Mouse (Mus musculus) kidney, adult 11 months (tissue): Measurements from ENCODE around the gene Prss29.

ENCODE experiments used
- DNase-seq: peaks from one replicate; pipeline ENCODE4 v3.0.0; 2022

Prss29 gene

DNA sequence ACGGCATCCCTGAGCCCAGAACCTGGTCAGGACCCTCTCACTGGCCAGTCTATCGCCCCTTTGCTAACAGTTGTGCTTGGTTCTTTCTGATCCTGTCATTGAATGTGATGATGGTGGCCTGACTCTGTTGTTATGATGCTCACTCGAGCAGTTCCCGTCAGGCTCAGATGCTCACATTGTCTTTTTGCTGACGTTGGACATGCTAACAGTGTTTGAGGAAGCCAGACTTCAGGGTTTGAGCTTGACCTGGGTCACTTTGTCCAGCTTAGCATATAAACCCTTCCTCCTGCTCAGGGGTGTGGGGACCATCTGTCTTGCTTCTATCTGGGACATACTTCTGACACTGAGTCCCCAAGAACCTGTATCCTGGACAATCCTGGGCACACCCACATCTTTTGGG is at the start of gene Prss29:
Gene Prss29 (plus strand): TSS at position 301 of the 400 bp plus-strand sequence.
- no peak for DNase-seq

DNA sequence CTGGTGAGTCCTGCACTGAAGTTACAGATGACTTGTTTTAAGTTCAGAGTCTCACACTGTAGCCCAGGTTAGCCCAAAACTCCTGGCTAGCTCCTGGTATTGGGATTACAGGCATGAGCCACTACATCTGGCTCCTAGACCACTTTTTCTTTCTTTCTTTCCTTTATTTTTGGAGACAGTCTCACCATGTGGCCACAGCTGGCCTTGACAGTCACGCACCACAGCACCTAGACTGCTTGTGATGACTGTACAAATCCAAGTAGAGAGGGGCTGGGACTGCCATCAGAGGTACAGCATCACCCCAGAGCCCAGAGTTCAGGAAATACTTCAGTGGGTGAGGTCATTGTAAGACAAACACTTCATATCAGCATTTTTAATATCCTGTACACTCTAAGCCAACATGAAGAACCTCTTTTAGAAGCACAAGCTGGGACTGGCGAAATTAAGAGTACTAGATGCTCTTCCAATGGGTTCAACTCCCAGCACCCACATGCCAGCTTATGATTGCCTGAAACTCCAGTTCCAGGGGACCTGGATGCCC is 47.6 kb upstream of the Prss29 start:
- no peak for DNase-seq

DNA sequence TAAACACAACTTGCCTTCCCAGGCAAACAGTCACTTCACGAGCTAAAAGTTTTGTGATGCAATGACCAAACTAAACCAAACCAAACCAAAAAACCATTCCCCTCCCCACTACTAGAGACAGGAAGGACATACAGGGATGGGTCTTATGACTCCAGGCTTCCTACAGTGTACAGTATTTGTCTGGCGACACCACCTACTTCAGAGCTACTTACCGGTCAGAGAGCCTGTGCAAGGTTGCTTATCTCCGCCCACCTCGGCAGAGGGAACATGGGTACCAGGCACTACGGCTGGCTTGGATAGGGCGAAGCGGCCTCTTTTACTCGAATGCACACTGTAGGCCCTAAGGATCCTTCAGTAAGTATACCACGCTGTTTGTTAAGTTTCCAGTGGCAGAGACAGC is 46.1 kb upstream of the Prss29 start:
- DNase-seq: peak; percentile 36

DNA sequence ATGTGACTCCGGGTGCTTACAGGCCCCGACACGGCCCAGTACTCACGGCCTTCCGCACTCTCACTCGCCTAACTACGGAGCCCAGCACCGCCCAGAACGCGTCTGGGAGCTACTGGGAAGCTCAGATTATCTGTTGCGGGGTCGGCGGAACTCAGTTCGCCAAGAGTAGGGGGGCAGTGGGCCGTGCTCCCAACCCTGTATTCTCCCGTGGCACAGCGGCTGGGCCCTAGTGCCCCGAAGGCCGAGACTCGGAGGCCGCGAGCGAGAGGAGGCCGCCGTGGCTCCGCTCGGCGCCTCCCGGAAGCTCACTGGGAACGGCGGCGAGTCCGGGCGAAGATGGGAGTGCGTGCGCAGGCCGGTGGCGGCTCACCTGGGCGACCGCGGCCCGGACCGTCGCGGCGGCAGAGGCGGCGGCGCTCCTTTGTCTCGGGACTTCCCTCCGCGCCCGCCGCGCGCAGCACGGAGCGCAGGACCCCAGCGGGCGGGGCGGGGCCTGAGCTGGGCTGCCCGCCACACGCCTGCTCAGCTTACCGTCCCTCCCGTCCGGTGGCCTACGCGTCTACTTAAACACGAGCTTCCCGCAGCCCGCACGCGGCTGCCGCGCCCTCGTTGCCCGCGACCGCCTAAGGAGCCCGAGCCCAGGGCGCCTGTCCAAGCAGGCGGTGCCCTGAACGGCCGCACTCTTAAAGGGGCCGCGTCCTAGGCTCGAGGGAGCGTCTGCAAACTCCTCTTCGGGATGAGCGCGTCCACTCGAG is 45.3 kb upstream of the Prss29 start:
- peak; percentile 92 for DNase-seq

DNA sequence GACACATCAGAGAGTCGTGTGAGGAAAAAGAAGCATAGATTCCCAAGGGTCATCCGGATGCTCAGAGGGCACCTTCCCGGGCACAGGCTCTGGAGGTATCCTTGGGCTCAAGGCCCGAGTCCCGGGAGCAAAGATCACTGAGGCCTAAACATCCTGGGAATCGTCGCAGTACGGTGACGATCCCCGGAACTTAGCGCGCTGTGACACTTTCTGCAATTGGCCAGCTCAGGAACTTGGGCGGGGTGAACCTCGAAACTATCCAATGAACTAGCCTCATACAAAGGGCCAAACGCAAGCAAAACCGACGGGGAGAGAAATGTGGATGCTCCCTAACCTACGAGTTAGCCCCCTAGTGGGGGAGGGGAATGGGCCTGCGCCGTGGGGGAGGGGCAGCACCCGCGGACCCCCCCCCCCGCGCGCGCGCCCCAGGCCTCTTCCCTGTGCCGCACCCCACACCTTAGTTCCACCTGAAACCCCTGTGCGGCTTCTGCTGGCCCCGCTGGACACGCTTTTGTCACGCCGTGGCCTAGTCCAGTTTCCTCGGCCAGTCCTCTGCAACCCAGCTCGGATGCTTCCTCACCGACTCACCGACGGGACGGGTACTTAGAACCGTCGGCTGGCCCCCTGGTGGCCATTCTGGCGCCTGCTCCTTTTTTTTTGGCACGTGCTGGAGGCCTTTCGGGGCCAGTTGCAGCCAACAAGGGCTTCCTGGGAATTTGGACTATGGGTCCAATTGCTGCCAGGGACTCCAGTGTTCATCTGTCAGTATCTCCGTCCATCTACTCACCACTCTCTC is 44.5 kb upstream of the Prss29 start:
- peak; percentile 96 for DNase-seq

DNA sequence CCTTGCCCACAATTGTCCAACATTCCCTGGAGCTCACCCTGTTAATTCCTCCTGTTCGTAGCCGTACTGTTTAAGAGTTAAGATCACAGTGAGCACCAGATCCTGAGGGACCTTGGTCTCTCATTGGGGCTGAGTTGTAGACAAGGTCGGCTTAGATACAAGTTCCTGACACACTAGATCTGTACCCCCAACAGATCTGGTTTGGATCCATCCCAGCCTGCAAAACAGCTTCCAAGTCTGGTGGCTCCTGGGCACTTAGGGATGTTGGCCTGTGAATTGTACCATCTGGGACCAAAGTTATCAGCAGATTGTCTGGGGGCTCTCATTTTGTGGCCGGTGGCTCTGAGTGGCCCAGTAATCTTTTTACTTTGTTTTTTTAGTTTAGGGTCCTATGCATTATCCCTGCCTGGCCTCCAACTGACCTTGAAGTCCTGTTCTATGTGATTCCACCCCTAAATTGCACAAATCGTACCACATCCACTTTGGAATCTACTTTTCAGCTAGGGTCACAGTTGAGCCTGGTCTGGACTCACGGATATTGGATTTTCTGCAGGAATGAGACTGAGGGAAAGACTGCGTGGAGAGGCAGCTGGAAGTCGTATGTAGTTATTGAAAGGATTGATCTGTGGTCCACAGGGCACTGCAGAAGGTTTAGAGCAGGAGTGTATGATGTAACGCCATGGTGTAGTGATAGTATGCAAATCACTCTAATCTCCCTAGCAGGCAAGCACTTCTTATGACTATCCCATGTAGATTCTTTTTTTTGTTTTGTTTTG is 43.7 kb upstream of the Prss29 start, which contains the start of gene Ube2i:
Gene Ube2i (minus strand): TSS at position 52 of the 776 bp plus-strand sequence.
- DNase-seq: no peak

DNA sequence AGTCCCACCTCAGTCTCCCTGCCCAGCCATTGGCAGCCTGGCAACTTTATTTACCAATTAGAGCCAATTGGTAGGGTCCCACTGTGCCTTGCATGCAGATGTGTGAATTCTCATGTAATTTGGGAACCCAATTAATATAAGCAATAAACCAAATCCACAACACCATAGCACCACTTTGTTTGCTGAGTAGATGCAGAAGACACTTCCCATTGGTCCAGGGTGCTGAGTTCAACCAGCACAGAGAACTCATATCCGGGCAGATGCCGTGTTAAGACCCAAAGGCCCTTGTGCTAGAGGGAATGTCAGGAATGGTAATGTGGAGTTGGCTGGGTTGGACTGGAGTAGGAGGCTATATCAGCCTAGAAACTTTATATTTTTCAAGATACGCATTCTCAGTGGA is 42.6 kb upstream of the Prss29 start:
- no peak for DNase-seq

DNA sequence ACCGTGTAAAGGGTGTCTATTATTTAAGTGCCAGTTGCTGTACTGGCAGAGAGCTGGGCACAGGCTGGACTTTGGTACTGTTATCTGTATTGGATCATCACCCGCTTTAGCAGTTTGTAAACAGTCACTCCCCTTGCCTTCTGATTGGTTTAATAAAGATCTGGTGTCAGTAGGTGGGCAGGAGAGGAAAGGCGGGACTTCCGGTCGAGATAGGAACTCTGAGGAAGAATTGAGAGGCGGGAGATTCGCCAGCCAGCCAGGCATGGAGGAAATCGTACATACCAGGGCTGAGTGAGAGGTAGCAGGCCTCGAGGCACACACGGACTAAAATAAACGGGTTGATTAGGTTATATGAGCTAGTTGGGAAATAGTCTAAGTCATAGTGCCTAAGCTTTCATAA is 36.3 kb upstream of the Prss29 start:
- DNase-seq: peak; percentile 79

DNA sequence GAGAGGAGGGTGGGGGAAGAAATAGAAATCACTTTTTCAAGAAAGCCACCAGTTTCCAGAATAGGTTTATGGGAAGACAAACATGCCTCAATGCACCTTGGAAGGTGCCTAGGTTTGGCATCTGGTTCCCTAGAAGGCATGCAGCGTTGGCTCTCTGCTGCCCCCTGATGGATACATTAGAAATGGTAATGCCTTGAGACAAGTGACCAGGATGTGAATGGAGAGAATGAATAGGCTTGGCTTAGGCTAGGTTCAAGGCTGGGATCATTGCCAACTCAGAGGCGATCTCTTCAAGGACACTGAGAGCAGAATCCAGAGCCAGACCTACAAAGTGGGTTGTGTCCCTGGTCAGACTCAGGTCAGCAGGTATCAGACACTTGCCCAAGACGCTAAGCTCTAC is 33.4 kb upstream of the Prss29 start:
- DNase-seq: peak; percentile 81

DNA sequence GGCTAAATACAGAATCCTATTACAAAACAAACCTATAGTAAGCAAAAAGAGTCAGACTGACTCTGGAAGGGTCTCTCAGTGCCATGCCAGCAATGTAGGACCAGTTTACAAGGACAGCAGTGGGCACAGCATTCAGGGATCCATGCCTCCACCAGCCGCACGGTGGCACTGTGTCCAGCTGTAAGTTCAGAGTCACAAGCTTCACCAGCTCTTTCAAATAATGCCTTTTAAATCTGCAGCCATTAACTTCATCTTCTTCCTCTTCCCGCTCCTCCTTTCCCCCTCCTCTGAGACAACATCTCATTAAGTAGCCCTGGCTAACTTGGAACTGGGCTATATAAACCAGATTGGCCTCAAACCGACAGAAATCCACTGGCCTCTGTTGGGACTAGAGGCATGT is 29.6 kb upstream of the Prss29 start:
- no peak for DNase-seq

DNA sequence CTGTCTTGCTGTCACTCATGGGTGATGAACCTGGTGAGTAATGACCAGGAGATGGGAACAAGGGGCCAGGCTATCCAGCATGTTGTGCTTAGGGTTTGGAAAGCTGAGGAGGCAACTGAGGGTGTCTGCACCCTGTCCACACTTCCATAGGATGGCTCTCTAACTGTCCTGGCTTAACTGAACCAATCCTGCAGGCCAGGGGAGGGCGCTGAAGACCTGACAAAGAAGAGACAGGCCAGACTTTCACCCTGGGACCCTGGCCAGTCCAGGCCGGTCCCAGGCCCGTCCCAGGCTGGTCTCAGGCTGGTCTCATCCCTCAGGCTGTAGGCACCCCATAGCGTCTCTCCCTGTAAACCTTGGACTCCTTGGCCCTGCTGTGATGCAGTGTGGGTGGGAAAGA is 28.0 kb upstream of the Prss29 start:
- DNase-seq: no peak

DNA sequence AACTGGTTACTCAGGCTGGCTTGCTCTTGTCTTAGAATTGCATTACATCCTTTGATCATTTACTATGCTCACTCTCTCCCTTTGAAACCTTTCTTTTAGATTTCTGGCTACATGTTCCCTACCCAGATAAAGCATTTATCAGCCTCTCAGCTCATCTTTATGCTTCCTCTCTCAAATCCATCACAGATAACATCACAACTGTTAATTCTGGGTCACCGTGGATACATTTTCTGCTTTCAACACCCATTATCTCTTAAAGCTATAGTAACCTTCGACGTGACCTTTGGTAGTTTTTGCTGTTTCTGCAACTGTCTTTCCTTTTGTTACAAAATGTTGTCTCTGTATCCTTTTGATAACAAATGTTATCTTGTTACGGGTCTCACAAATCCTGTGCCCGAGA is 25.0 kb upstream of the Prss29 start:
- DNase-seq: no peak

DNA sequence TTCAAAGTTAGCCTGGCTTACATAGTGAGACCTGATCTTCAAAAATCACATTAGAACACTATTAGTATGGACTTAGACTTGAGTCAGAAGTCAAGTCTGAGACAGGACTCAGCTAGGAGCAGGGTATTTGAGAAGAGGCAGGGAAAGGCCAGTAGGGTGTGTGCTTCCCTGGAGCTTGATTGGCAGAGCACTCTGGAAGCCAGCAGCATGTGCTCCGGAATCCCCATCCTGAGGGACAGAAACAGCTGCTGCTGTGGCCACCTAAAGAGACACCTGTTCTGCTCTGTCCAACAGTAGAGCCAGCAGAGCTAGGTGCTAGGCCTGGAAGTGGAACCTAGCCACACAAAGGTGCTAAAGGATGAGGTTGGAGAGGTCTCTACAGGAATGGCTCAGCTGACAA is 24.3 kb upstream of the Prss29 start:
- DNase-seq: no peak

DNA sequence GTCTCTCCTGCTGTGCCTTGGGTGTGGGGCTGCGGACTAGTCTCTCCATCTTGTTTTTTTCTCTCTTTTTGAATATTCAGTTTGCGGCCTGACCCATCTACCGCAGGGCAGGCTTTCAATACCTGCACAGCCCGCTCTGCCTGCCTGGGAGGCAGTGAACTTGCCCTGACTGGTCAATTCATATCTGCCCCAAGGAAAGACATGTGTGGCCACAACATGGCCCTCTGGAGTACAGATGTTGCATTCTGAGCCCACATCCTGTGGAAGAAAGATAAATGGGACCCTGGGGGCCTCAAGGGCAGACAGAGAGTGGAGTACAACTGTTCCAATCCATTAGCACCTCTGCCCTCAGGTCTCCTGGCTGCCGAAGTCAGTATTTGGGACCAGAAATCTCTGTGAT is 20.4 kb upstream of the Prss29 start, which contains the start of gene Prss34:
Gene Prss34 (plus strand): TSS at position 301 of the 400 bp plus-strand sequence.
- DNase-seq: no peak

DNA sequence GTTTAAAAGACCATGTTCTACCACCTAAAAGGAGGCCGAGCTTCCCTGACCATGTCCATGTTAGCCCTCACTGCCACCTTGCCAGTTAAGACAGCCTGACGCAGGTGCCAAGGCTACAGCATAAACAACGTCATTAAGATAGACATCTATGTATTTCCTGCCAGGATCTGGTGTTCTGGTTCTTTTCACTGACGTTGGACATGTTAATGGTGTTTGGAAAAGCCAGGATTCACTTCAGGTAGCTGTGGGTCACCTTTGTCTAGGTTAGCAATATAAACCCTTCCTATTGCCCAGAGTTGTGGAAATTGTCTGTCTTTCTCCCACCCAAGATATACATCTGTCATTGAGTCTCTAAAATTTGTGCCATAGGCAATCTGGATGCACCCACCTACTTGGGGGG is 10.1 kb upstream of the Prss29 start, which contains the start of gene Prss28:
Gene Prss28 (plus strand): TSS at position 301 of the 400 bp plus-strand sequence.
- DNase-seq: no peak

DNA sequence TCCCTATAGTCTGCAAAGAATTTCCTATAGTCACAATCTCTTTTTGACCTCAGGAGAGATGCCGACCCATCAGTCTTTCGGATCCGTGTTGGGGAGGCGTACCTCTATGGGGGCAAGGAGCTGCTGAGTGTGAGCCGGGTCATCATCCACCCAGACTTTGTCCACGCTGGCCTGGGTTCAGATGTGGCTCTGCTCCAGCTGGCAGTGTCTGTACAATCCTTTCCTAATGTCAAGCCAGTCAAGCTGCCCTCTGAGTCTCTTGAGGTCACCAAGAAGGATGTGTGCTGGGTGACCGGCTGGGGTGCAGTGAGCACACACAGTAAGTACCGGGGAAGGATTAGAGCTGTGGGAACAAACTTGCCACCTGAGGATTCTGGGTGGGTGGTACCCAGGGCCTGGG is 2.4 kb downstream of the Prss29 start:
- peak; percentile 57 for DNase-seq

DNA sequence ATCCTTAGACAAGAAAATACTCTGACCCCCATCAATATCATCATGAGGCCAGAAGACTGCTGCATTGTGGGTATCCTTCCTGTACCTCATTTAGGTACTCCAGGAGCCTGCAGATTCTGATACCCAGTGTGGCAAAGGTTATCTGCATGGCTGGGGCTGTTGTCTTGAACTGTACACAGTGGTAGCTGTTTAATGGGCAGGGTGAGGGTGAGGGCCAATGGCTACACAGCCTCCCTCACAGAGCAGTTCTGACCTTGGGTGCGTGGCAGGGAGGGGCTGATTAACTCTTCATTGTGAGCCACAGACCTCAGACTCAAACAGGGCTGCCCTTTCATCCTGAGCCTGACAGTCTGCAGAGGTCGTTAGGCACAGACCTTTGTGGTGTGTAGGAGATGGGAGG is 4.5 kb downstream of the Prss29 start:
- DNase-seq: no peak

DNA sequence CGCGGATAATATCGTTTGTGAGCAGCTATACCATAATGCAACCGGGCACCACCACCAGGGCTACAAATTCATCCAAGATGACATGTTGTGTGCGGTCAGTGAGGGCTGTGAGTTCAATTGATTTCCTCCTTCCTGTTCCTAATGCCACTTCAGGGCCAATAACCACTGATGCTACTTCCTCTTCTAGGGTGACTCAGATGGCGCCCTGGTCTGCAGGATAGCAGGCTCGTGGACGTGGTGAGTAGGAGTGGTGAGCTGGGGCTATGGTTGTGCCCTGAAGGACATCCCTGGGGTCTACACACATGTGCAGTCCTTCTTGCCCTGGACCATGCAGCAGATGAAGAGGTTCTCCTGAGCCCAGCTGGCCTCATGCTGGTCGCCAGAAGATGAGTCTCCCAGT is 13.9 kb downstream of the Prss29 start:
- no peak for DNase-seq

DNA sequence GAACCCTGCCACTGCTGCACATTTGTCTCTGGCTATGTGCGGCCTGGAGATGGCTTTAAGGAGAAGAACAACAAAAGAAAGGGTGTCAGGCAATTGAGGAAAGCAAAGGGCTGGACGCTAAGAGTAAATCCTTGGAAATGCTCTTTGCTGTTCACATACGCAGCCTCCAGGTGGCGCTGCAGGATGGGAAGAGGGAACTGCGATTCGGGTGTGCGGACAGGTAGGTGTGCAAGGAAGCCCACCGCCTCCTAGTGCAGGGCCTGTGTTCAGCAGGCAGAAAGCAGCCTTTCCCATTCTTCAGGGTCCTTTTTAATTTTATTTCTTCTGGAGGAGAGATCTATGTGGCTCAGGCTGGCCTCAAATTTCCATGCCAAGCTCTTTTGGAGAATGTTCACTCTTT is 15.5 kb downstream of the Prss29 start:
- DNase-seq: no peak

DNA sequence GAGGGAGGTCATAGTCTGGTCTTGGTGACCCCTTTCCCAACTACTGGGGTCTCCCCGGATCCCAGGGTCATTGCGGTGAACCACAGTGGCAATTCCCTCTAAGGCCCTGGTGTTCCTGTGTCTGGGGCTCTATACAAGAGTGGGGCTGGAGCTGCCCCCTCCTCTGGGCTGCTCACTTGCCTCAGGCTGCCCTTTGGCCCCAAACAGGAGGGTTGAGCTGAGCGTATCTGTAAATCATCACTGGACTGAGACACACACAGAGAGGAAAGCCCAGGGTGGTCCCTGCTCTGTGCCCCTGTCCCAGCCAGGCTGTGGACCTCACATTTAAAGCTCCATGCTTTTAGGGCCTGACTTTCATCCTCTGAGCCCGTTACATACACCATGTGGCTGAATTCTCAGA is 19.8 kb downstream of the Prss29 start:
- DNase-seq: no peak

DNA sequence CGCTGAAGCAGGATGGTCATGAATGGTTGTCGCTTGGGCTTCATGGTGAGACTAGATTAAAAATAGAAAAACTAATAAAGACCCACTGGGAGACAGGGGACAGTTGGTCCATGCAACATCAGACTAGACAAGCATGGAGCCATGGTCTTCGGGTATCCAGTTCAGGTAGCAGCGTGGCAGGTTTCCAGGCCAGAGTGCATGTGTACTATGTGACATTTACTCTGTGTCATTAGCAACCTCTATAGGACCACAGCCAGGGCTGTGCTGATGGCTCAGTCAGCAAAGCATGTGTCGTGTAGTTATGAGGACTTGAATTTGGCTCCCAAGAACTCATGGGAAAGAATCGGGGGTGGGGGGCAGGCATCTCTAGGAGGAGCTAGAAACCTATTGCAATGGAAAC is 21.5 kb downstream of the Prss29 start:
- DNase-seq: no peak

DNA sequence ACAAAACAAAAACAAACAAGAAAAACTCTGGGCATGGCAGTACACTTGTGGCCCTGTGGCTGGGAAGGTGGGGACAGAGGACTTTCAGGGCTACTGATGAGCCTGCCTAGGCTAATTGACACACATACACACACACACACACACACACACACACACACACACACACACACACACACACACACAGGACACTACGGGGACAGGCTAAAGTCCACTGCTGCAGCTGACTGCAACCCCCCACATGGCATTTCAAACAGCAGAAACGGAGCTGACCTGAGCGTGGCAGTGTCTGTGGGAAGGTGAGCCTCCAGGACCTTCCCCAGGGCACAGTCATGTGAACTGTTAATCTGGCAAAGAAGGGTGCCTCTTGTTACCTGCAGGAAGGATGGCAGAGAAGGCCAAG is 23.0 kb downstream of the Prss29 start:
- DNase-seq: peak; percentile 5

DNA sequence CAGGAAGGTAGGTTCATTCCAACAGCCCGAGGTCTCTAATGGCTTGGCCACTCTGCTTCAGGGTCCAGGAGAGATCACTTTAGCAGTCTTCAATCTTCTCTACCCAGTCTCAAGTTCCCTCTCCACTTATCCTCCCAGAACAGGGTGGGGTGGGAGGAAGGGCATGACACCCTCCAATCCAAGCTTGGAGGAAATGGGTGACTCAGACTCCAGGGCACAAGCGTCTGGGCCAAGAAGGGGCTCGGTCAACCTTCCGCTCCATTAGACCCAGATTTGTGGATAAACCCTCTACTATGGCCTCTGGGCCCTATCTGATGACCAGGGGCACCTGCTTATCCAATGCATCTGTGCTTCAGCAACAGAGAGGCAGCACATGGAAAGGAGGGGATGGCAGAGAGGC is 27.0 kb downstream of the Prss29 start, which contains the start of gene Tpsab1:
Gene Tpsab1 (minus strand): TSS at position 101 of the 400 bp plus-strand sequence.
- DNase-seq: no peak
